Mouse (Mus musculus) lung, adult 2 months (tissue): ENCODE measurements around the gene Sh3rf3.

ENCODE experiments used
- CTCF ChIP-seq: fragments of 200-500 bp; IDR thresholded peaks from 2 replicates; pipeline ENCODE4 v1.5.1; 2011; ENCODE audit warnings: mild to moderate bottlenecking, low read length, control low read depth; ENCODE audit not compliant: insufficient read depth
- POLR2A ChIP-seq: fragments of 200-500 bp; IDR thresholded peaks from 2 replicates; pipeline ENCODE4 v1.6.1; 2011; ENCODE audit warnings: low read depth, mild to moderate bottlenecking, control low read depth, low read length, borderline replicate concordance; ENCODE audit errors: extremely low read depth

DNA sequence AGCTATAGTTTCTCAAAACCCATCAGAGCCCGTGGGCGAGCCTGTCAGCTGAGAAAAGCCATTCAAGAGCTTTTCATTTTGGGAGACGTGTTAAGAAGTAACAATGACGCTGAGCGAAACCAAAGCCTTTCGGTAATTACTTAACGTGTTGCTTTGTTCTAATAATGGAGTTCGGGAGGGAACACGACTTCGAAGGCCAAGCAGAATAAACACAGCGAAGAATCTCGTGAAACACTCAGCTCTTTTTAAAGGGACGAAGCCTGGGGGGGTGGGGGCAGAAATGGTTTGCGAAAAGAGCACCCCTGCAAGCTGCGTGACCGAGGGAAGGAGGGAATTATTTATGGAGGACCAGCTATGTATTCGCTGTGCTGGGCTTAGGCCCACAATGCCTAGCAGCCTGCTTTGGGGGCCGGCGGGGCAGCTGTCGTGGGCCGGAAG lies 12.1 kb upstream of the Sh3rf3 start:
- no peak for TF ChIP-seq POLR2A
- TF ChIP-seq CTCF = no peak
